Mouse (Mus musculus) testis, postnatal 10 days (tissue): ENCODE data around the gene Ddi2.

Source experiments
- DNase-seq: peaks from one replicate; pipeline ENCODE4 v3.0.0; 2021; ENCODE audit warnings: low spot score

Ddi2 gene

DNA sequence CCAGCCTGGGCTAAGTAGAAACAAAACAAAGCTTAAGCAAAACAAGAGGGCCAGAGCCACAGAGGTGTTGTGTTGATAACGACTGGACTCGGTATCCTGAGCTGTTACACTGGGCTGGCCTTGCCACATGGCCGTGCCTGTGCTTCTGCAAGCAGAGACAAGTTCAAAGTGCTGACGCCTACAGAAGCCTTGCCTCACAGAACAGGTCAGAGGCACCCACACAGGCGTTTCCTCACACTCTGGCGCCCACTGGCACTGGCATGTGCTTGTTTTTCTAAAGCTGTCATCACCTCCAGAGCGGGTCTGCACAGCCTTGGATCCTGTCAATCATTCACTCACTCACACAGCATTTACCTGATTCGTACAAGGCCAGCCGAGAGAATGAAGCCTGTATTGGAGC is 18.6 kb upstream of the Ddi2 start:
- no peak for DNase-seq

DNA sequence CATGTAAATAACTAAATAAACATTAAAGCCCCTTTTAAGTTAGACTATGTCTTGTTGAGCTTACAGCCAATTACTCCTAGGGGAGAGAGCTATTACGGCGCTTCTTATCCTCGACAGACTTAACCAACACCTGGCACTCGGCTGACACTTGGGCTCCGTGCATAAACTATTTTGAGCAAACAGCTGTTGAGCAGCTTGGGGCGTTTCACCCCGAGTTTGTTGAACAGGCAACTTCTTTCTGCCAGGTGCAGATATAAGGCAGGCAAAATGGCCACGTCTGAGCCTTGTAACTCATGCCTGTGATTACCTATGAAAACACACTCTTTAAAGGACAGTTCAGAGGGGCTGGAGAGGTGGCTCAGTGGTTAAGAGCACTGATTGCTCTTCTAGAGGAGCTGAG is 14.8 kb upstream of the Ddi2 start:
- no peak for DNase-seq

GRCm38 (mm10) chr4:141736856-141737255 is 13.6 kb upstream of the Ddi2 start:
- no peak for DNase-seq

DNA sequence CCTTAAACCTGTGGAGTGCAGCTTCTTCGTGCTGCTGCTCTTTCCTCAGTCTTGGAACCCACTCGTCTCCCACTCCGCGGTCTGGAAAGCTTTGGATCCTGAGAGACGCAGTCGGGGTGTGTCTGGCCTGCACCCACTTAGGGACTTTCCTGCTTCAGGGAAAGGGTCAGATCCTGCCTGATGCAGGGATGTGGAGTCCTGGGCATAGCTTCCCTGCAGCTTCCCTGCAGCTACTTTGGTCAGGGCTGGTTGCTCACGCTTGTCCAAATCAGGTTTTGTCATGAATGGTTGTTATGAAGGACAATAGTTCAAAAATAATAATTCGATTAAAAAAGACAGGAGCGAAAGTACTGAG is 12.0 kb upstream of the Ddi2 start:
- DNase-seq: no peak

DNA sequence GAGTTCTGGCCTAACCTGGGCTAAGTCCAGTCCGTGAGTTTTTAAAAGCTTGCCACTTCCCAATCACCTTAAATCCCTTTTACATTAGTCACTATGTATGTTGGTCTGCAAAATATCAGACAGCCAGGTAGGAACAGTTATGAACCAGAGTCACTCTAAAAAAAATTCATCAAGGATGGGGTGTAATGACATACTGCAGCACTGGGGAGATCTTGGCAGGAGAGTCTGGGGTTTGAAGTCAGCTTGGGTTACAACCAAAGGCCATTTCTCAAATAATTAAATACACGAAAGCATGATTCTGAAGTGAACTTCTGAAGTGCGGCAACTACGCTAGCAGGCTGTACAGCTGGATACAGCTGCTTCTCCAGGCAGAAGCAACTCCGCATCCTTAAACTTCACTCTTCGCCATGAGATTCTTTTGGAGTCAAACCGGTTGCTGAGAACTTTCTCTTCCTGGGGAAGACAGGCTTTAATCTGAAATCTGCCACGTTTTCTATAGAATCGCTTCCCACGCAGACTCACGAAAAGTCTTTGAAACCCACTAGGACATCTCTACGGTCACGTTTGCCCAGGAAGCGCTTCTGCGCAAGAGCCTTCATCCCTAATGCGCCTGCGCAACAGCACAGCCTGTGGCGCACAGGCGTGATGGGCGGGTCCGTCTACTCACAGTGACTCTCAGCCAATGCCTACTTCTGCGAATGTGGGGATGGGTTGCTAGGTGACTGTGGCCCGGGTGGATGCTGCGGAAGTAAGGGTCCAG is 11.4 kb upstream of the Ddi2 start:
- peak; percentile 89 for DNase-seq

- DNase-seq: no peak
Observed at GRCm38 (mm10) chr4:141731766-141732165, 8.5 kb upstream of the Ddi2 start.

GRCm38 (mm10) chr4:141730401-141730800 is 7.2 kb upstream of the Ddi2 start:
- DNase-seq: no peak

- no peak for DNase-seq
Observed at GRCm38 (mm10) chr4:141729266-141729665, 6.0 kb upstream of the Ddi2 start.

DNA sequence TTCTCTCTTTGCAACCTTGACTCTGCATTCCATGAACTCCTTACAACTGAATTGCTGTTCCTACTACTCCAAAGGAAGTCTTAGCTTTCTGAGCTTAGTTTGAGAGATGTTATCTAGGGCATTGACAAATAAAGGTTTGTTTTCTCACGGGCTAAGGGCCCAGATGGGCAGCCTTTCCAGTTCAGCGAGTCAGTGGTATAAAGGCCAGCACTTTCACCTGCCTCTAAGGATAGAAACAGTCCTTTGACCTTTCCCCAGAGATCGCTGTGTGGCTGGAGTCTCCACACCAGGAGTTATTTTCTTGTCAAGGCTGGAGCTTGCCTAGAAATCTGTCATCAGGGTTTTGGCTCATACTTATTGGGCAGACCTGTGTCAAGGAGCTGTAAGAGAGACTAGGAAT is 2.5 kb upstream of the Ddi2 start:
- DNase-seq: no peak

DNA sequence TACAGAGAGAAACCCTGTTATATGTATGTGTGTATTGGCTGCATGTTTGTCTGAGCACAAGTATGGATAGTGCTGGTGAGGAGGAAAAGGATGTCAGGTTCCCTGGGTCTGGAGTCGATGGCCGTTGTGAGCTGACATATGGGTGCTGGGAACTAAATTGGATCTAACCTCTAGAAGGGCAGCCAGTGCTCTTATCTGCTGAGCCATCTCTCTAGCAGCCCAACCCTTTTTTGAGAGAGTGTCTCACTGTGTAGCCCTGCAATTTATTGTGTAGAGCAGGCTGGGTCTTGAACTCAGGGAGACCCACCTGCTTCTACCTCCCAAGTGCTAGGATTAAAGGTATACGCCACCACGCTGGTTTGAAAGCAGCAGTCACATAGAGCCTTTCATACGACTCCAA is 2.1 kb upstream of the Ddi2 start:
- no peak for DNase-seq

GRCm38 (mm10) chr4:141724594-141724993 is 1.4 kb upstream of the Ddi2 start:
- no peak for DNase-seq

DNA sequence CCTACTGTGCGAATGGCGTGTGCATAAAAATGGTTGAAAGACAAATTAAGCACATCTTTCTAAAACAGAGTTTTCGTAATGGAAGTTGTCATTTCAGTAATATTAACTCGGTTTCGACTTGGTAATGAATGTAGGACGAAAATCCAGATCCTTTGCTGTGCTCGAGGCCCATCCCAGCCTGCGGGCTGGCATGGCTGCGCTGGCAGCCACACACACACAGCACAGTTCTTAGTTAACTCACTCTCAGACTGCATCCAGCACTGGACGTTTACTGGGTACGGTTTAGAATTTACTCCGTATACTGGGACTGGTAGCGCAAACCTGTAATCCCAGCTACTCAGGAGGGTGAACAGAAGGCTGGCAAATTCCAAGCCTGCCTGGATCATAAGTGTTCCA is 452 bp upstream of the Ddi2 start:
- no peak for DNase-seq

DNA sequence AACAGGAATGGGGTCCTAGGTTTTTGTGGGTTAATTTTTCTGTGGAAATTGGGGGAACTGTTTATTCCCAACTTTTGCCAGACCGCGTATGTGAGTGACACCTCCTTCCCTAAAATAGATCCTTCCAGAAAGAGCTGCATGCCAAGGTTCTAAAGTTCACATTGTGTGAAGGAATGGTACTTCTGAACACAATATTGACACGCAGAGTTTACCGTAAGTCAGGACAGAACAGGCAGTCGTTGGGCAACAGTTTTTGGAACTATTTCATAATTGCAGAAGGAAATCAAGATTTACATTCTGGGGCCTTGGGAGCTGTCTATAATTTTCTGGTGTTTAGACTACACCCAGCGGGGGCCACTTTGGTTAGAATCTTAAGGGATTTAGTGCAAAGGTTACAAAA is 1.3 kb downstream of the Ddi2 start:
- DNase-seq: no peak

DNA sequence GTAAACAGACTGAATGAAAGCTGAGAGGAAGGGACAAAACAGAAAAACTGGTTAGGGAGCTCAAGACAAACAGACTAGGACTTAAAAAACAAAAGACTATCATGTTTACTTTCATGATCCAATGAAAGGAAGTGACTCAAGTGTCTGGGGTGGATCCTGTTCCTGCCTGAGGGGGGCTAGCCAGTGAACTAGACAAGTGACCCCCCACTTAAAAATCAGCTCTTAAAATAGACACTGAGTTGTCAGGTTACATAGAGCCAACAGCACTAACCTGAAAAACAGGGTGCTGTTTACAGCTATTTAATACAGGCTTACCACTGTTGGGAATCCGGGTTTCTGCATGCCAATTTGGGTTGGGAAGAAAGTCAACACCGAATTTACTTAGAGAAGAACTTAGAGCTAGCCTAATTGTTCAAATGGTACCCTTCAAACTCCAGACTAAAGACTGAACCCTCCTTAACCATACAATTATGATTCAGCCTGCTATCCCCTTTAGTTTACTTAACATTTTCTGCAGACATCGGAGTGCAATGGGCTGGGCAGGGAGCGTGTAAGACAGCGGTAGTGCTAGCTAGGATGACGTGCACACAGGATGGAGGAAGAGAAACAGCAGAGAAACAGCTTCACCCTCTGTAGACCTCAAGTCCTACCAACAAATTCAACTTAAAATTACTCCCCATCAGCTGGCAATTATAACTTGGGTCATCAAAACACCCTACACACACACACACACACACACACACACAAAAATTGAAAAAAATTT is 2.3 kb downstream of the Ddi2 start:
- DNase-seq: no peak

DNA sequence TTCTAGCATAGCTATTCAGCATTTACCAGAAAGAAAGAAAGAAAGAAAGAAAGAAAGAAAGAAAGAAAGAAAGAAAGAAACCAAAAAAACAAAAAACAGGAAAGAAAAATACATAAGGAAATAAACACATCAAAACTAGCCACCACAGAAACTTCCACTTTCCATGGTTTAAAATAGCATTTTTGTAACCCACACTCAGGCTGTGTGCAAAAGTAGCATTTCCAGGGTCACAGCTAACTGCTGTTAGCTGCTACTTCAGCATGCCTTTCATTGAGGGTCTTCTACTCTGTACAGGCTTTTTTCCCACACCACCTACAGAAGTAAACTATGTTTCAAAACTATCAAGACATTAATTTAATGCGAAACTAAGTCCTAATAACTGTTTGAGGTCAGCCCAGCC is 3.9 kb downstream of the Ddi2 start:
- DNase-seq: no peak

DNA sequence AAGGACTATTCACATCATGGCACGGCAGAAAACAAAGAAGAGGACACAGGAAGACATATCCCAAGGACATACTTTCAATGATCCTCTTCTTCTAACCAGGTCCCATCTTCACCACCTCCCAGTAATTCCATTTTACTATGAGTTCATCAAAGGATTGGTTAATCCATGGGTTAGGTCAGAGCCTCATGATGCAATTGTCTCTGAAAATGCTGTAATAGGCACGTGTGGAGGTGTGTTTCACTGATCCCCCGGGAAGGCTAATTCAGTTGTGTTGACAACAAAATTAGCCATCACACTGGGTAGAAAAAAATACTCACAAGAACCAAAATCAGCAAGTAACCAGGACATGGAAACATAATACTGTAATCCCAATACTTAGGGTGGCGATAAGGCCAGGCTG is 5.6 kb downstream of the Ddi2 start:
- no peak for DNase-seq

GRCm38 (mm10) chr4:141715027-141715426 is 8.2 kb downstream of the Ddi2 start:
- DNase-seq: no peak

GRCm38 (mm10) chr4:141713598-141714142 is 9.5 kb downstream of the Ddi2 start:
- no peak for DNase-seq

GRCm38 (mm10) chr4:141711250-141711649 is 12.0 kb downstream of the Ddi2 start:
- DNase-seq: no peak

DNA sequence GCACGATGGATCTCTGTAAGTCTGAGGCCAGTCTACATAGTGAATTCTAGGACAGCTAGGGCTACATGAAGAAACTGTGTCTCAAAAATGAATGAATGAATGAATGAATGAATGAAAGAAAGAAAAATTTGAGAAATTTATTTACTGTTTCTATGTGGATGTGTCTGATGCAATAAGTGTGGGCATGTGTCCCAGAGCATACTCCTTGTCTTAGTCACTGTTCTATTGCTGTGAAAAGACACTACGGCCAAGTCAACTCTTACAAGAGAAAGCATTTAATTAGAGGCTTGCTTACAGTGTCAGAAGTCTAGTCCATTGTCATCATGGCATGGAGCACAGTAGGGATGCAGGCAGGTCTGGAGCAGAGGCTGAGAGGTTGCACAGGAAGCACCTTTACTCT is 14.2 kb downstream of the Ddi2 start:
- DNase-seq: no peak

DNA sequence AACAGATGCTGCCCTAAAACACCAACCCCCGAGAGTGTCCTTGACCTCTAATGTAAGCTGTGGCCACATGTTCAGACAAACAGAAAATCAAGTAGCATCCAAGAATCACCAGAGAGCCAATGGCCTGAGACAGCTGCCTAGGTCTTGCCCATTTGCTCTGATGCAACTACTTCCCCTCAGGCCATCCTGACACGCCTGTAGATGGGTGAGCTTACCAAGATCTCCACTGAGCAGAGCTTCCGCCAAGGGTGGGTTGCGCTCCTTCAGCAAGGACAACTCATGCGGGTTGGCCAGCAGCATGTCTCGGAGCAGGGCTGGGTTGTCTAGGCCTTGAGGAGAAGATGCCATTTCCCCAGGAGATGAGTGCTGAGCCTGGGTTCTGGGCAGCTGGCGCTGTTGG is 15.2 kb downstream of the Ddi2 start:
- no peak for DNase-seq

DNA sequence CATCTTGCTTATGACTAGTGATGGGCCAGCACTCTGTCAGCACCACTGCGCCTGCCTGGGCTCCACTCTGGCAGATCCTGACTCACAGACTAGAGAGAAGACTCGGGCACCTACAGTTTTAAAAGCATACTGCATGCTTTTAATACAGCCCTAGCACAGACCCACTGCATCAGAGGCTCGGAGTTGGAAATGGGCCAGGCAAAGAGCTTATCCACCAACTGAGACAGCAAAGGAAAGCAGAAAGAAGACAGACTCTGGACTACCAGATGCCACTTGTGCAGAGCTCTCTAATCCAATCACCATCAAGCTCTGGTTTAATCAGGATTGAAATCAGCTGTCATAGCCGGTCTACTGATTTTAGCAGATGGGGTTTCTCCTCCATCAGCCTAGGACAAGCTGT is 17.9 kb downstream of the Ddi2 start:
- peak; percentile 48 for DNase-seq

DNA sequence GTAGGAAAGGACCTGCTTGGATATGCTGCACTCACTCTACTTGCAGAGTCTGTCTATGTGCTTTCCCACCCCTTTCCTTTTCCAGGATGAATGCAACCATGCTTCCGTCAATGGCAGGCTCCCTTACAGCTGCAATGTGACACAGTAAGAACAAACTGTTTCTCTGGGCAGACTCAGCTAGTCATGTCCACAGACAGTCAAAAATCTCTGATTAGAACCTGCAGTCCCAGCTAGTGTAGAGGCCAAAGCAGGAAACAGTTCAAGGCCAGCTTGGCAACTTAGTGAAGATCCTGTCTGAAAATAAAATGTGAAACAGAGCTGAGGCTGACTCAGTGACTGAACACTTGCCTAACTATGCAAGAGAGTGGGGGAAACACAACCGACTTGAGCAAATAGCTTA is 18.6 kb downstream of the Ddi2 start:
- no peak for DNase-seq

DNA sequence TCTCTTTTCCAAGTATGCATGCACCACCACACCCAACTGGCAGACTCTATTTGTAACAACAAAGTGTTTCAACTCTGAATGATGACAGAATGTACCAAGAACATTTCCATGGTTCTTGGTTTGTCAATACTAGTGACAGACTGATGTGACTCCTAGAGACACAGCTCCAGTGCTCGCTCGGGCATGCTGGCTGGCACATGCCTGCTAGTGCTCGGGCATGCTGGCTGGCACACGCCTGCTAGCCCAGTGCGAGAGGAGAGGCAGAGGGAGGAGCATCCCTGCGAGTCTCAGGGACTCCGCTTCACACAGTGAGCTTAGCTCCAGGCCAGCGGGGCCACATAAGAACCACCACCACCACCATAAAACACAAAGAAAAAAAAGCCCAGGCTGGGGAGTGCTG is 28.5 kb downstream of the Ddi2 start:
- DNase-seq: no peak
